Mouse (Mus musculus) myocyte (in vitro differentiated cells): ENCODE data around the gene Cabp7. TPM values are rescaled to one million over a fixed set of nuclear protein-coding genes. Genes with fewer than 3 reads are reported as not detected.

Source experiments
- H3K27me3 ChIP-seq: one replicate; pipeline ENCODE4 v1.6.1; 2011; ENCODE audit not compliant: control insufficient read depth, insufficient read depth, insufficient read length
- H3K36me3 ChIP-seq: one replicate; pipeline ENCODE4 v1.6.1; 2011; ENCODE audit not compliant: control insufficient read depth, insufficient read depth
- H3K4me2 ChIP-seq: one replicate; pipeline ENCODE4 v1.6.1; 2011; ENCODE audit warnings: low read depth, control low read depth
- H3K4me3 ChIP-seq: one replicate; pipeline ENCODE4 v1.5.1; 2011; ENCODE audit warnings: mild to moderate bottlenecking, control low read depth, moderate library complexity
- H3K79me2 ChIP-seq: one replicate; pipeline ENCODE4 v1.6.1; 2011; ENCODE audit not compliant: control insufficient read depth, insufficient read depth
- H3ac ChIP-seq: one replicate; pipeline ENCODE4 v1.6.1; 2011; ENCODE audit not compliant: control insufficient read depth, insufficient read length
- CEBPB ChIP-seq: IDR thresholded peaks from 2 replicates; pipeline ENCODE4 v1.6.1; 2011; ENCODE audit warnings: mild to moderate bottlenecking, moderate library complexity; ENCODE audit not compliant: poor library complexity, insufficient read depth, severe bottlenecking
- E2F4 ChIP-seq: IDR thresholded peaks from one replicate; pipeline ENCODE4 v1.6.1; 2011; ENCODE audit warnings: mild to moderate bottlenecking, control low read depth, moderate library complexity; ENCODE audit not compliant: insufficient read depth
- MAX ChIP-seq: IDR thresholded peaks from one replicate; pipeline ENCODE4 v1.6.1; 2011; ENCODE audit warnings: low read depth, mild to moderate bottlenecking, control low read depth
- MYOD1 ChIP-seq, 3 experiments: IDR thresholded peaks; one replicate each; pipeline ENCODE4 v1.6.1; 2011; ENCODE audit warnings: control low read depth in 2 of 3, low read depth in 2 of 3, mild to moderate bottlenecking in 2 of 3, moderate library complexity in 1 of 3; ENCODE audit not compliant: insufficient read length in 2 of 3, control insufficient read depth in 1 of 3
- MYOG ChIP-seq, 3 experiments: IDR thresholded peaks; one replicate each; pipeline ENCODE4 v1.6.1; 2011; ENCODE audit warnings: control low read depth in 2 of 3, low read depth in 2 of 3, mild to moderate bottlenecking in 2 of 3; ENCODE audit not compliant: insufficient read length in 2 of 3, control insufficient read depth in 1 of 3, insufficient read depth in 1 of 3
- POLR2A ChIP-seq: IDR thresholded peaks from one replicate; pipeline ENCODE4 v1.6.1; 2011; ENCODE audit warnings: low read depth, mild to moderate bottlenecking, control low read depth, moderate library complexity; ENCODE audit not compliant: insufficient read length
- POLR2AphosphoS2 ChIP-seq: IDR thresholded peaks from one replicate; pipeline ENCODE4 v1.6.1; 2011; ENCODE audit warnings: low read depth, control low read depth; ENCODE audit not compliant: insufficient read length
- REST ChIP-seq: IDR thresholded peaks from one replicate; pipeline ENCODE4 v1.6.1; 2011; ENCODE audit warnings: mild to moderate bottlenecking, control low read depth, moderate library complexity; ENCODE audit not compliant: insufficient read depth, insufficient read length
- SRF ChIP-seq: IDR thresholded peaks from one replicate; pipeline ENCODE4 v1.6.1; 2011; ENCODE audit warnings: low read depth; ENCODE audit not compliant: control insufficient read depth, insufficient read length
- TCF12 ChIP-seq: IDR thresholded peaks from one replicate; pipeline ENCODE4 v1.6.1; 2011; ENCODE audit warnings: mild to moderate bottlenecking, control low read depth; ENCODE audit not compliant: poor library complexity, insufficient read depth, severe bottlenecking
- TCF3 ChIP-seq: IDR thresholded peaks from one replicate; pipeline ENCODE4 v1.6.1; 2011; ENCODE audit warnings: low read depth, control low read depth; ENCODE audit not compliant: insufficient read length
- USF1 ChIP-seq: IDR thresholded peaks from one replicate; pipeline ENCODE4 v1.6.1; 2011; ENCODE audit warnings: low read depth, mild to moderate bottlenecking, control low read depth, moderate library complexity
- polyA plus RNA-seq: library from polyadenylated mRNA; unstranded; fragments of >200 nt; fragmentation: generic; extraction: Trizol; gene quantifications from one replicate; pipeline ENCODE4 v1.2.1, GENCODE M21; 2012; ENCODE audit warnings: missing spikeins

Gene Cabp7
- 0.08 TPM for polyA plus RNA-seq

- H3ac ChIP-seq, result no peak within 1 kb of the TSS
- no peak within 1 kb of the TSS for H3K4me3 ChIP-seq
- H3K4me2 ChIP-seq, result no peak within 1 kb of the TSS
- peaks cover 77% of the 10 kb centered on the region for H3K27me3 ChIP-seq
- no peaks in the 10 kb centered on the region for H3K36me3 ChIP-seq
- no peaks in the 10 kb centered on the region for H3K79me2 ChIP-seq
- no peak for TF ChIP-seq TCF12
- no peak for TF ChIP-seq TCF3
- no peak for TF ChIP-seq MYOD1 (IDR thresholded peaks at IDR 0.05; ENCODE audit: control insufficient read depth in 1 of 3, insufficient read length in 2 of 3, low read depth in 2 of 3)
- no peak for TF ChIP-seq CEBPB
- TF ChIP-seq E2F4, result no peak
- no peak for TF ChIP-seq MYOG (IDR thresholded peaks at IDR 0.05; ENCODE audit: control insufficient read depth in 1 of 3, insufficient read depth in 1 of 3, insufficient read length in 2 of 3, low read depth in 2 of 3)
Observed at GRCm38 (mm10) chr11:4746733-4747132, at the start of gene Cabp7. TSS of gene Cabp7 (minus strand) at chr11:4746778.

- TF ChIP-seq REST (no peak), TCF3 (no peak), POLR2A (no peak), USF1 (no peak), MYOD1 (IDR thresholded peaks at IDR 0.05; ENCODE audit: control insufficient read depth in 1 of 3, insufficient read length in 2 of 3, low read depth in 2 of 3) (no peak), POLR2AphosphoS2 (no peak), CEBPB (no peak)
- Histone ChIP-seq H3K4me3 (no peak overlapping the region), H3ac (no peak overlapping the region), H3K4me2 (no peak overlapping the region), H3K79me2 (no peaks in the 10 kb centered on the region), H3K36me3 (peaks cover 22% of the 10 kb centered on the region), H3K27me3 (no peaks in the 10 kb centered on the region)
Observed at GRCm38 (mm10) chr11:4793006-4793405, 46.4 kb upstream of the Cabp7 start.

GRCm38 (mm10) chr11:4791549-4791948 is 45.0 kb upstream of the Cabp7 start:
- Histone ChIP-seq H3K4me2 (no peak overlapping the region), H3K4me3 (no peak overlapping the region), H3K36me3 (peaks cover 24% of the 10 kb centered on the region), H3K79me2 (no peaks in the 10 kb centered on the region), H3K27me3 (no peaks in the 10 kb centered on the region), H3ac (no peak overlapping the region)
- TF ChIP-seq TCF3 (no peak), USF1 (no peak), CEBPB (no peak), TCF12 (no peak), POLR2A (no peak), SRF (no peak), E2F4 (no peak)

- Histone ChIP-seq H3K79me2 (no peaks in the 10 kb centered on the region), H3K27me3 (no peaks in the 10 kb centered on the region), H3ac (no peak overlapping the region), H3K36me3 (peaks cover 31% of the 10 kb centered on the region), H3K4me2 (no peak overlapping the region), H3K4me3 (no peak overlapping the region)
- no peak for TF ChIP-seq POLR2A
- no peak for TF ChIP-seq E2F4
- no peak for TF ChIP-seq POLR2AphosphoS2
- no peak for TF ChIP-seq USF1
- TF ChIP-seq CEBPB, result no peak
- TF ChIP-seq REST, result no peak
- no peak for TF ChIP-seq MYOD1 (IDR thresholded peaks at IDR 0.05; ENCODE audit: control insufficient read depth in 1 of 3, insufficient read length in 2 of 3, low read depth in 2 of 3)
- TF ChIP-seq SRF, result no peak
- no peak for TF ChIP-seq TCF12
- no peak for TF ChIP-seq MAX
- TF ChIP-seq TCF3, result no peak
- no peak for TF ChIP-seq MYOG (IDR thresholded peaks at IDR 0.05; ENCODE audit: control insufficient read depth in 1 of 3, insufficient read depth in 1 of 3, insufficient read length in 2 of 3, low read depth in 2 of 3)
Observed at GRCm38 (mm10) chr11:4789691-4790090, 43.1 kb upstream of the Cabp7 start.

- Histone ChIP-seq H3ac (no peak overlapping the region), H3K4me2 (no peak overlapping the region), H3K36me3 (peaks cover 15% of the 10 kb centered on the region), H3K27me3 (no peaks in the 10 kb centered on the region), H3K4me3 (no peak overlapping the region), H3K79me2 (no peaks in the 10 kb centered on the region)
- no peak for TF ChIP-seq E2F4
- no peak for TF ChIP-seq REST
- no peak for TF ChIP-seq MYOG (IDR thresholded peaks at IDR 0.05; ENCODE audit: control insufficient read depth in 1 of 3, insufficient read depth in 1 of 3, insufficient read length in 2 of 3, low read depth in 2 of 3)
- TF ChIP-seq MAX, result no peak
- no peak for TF ChIP-seq POLR2AphosphoS2
- no peak for TF ChIP-seq TCF3
- TF ChIP-seq USF1, result no peak
- TF ChIP-seq CEBPB, result no peak
- no peak for TF ChIP-seq POLR2A
- no peak for TF ChIP-seq MYOD1 (IDR thresholded peaks at IDR 0.05; ENCODE audit: control insufficient read depth in 1 of 3, insufficient read length in 2 of 3, low read depth in 2 of 3)
Observed at GRCm38 (mm10) chr11:4784629-4785142, 38.1 kb upstream of the Cabp7 start.
